ENCODE assay signal across 8 mouse cellular contexts in the genomic region with DNA sequence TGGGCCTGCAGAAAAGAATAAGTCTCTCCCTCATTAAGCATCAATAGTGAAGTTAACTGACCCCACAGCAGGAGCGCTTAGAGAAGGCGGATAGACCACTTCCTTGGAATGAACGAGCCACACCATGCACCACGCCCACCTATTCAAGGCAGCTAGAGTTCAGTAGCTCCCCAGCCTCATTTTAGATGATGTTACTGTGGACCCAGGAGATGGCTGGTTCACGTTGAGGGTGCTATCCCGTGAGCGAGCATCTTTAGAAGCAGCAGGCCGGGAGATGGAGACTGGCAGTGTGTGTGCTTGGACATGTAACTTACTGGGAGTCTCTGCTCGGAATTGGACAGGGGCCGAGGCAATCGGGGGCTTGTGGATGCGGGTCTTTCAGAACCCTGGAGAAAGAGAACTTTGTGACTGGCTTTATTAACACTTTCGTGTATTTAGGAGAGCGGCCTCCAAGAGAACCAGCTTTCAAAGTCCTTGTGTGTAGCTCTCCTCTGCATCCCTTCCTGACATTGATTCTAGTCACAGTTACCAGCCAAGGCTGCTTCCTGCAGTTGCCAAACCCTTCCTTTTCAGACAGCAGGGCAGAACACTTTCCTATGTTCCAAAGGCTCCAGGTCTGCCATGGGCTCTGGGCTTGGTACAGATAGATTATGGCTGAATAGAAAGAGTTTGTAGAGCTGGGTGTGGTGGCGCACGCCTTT. TPM values are rescaled to one million over a fixed set of nuclear protein-coding genes. Genes with fewer than 3 reads are reported as not detected.
DNase-seq lines count a peak whose midpoint lies in the region; ATAC-seq lines count a peak whose summit lies in the region.

No protein-coding gene starts in this region.

- H3K4me2 ChIP-seq in lung, embryonic 16.5 days (ENCODE audit: low read depth, low read length) = peak overlapping the region; percentile 94
- H3K4me2 ChIP-seq in forebrain, embryonic 15.5 days (replicated peaks) = peak overlapping the region; percentile 95
- peak overlapping the region; percentile 72 for H3K4me2 ChIP-seq in liver, embryonic 11.5 days
- peak overlapping the region; percentile 87 for H3K4me2 ChIP-seq in stomach, embryonic 15.5 days

- peak overlapping the region; percentile 78 for H3K4me3 ChIP-seq in lung, embryonic 16.5 days (ENCODE audit: low read length)
- H3K4me3 ChIP-seq in forebrain, embryonic 15.5 days = no peak overlapping the region
- H3K4me3 ChIP-seq in liver, embryonic 11.5 days (ENCODE audit: low read depth, low read length) = peak overlapping the region; percentile 59
- H3K4me3 ChIP-seq in stomach, embryonic 15.5 days (replicated peaks) = peak overlapping the region; percentile 68

- no peak for DNase-seq in lung, postnatal 14 days
- DNase-seq in liver, embryonic 11.5 days (ENCODE audit: low spot score) = no peak
- no peak for DNase-seq in layer of hippocampus, postnatal 14 days (ENCODE audit: low spot score in 2 of 2)
- no peak for DNase-seq in ovary, postnatal 14 days (ENCODE audit: low spot score)

- peaks cover 23% of the 10 kb centered on the region for H3K4me1 ChIP-seq in lung, embryonic 16.5 days (replicated peaks; ENCODE audit: control insufficient read depth, insufficient read depth, low read length)
- H3K4me1 ChIP-seq in forebrain, embryonic 15.5 days = peaks cover 12% of the 10 kb centered on the region
- peaks cover 10% of the 10 kb centered on the region for H3K4me1 ChIP-seq in liver, embryonic 11.5 days (replicated peaks; ENCODE audit: control insufficient read depth, insufficient read depth, low read length)
- peaks cover 18% of the 10 kb centered on the region for H3K4me1 ChIP-seq in stomach, embryonic 15.5 days

- H3K27ac ChIP-seq in lung, embryonic 16.5 days (ENCODE audit: low read length) = peak overlapping the region; percentile 31; the same call in 1 of the 2 replicates
- no peak overlapping the region for H3K27ac ChIP-seq in forebrain, embryonic 15.5 days (replicated peaks)
- no peak overlapping the region for H3K27ac ChIP-seq in liver, embryonic 11.5 days (ENCODE audit: low read depth, low read length)
- H3K27ac ChIP-seq in stomach, embryonic 15.5 days = no peak overlapping the region

- H3K9me3 ChIP-seq in lung, embryonic 16.5 days (ENCODE audit: control insufficient read depth, low read length) = no peaks in the 10 kb centered on the region
- H3K9me3 ChIP-seq in forebrain, embryonic 15.5 days = no peaks in the 10 kb centered on the region
- H3K9me3 ChIP-seq in liver, embryonic 11.5 days (ENCODE audit: control insufficient read depth, low read length) = no peaks in the 10 kb centered on the region
- no peaks in the 10 kb centered on the region for H3K9me3 ChIP-seq in stomach, embryonic 15.5 days

- no peak for ATAC-seq in lung, embryonic 16.5 days (ENCODE audit: low read depth)
- ATAC-seq in forebrain, embryonic 15.5 days (replicated peaks) = no peak
- no peak for ATAC-seq in liver, embryonic 11.5 days (replicated peaks; ENCODE audit: low FRiP score)
- no peak for ATAC-seq in stomach, embryonic 15.5 days (ENCODE audit: insufficient read depth, low FRiP score, low read depth)
- ATAC-seq in megakaryocyte-erythroid progenitor cell, adult 5-6 weeks (replicated peaks; ENCODE audit: low FRiP score, low TSS enrichment, poor library complexity, severe bottlenecking) = no peak

- no peaks in the 10 kb centered on the region for H3K36me3 ChIP-seq in lung, embryonic 16.5 days (ENCODE audit: control insufficient read depth, insufficient read depth, low read length)
- H3K36me3 ChIP-seq in forebrain, embryonic 15.5 days = no peaks in the 10 kb centered on the region
- H3K36me3 ChIP-seq in liver, embryonic 11.5 days (ENCODE audit: control insufficient read depth, insufficient read depth, low read length) = no peaks in the 10 kb centered on the region
- no peaks in the 10 kb centered on the region for H3K36me3 ChIP-seq in stomach, embryonic 15.5 days

- H3K27me3 ChIP-seq in lung, embryonic 16.5 days (ENCODE audit: control insufficient read depth, insufficient read depth, low read depth, low read length) = peaks cover 7% of the 10 kb centered on the region; the same call in 1 of the 2 replicates
- peaks cover 17% of the 10 kb centered on the region for H3K27me3 ChIP-seq in forebrain, embryonic 15.5 days
- H3K27me3 ChIP-seq in liver, embryonic 11.5 days (replicated peaks; ENCODE audit: control insufficient read depth, insufficient read depth, low read length) = peaks cover 23% of the 10 kb centered on the region
- H3K27me3 ChIP-seq in stomach, embryonic 15.5 days (replicated peaks) = 0 out of 2 replicates have a peak, but pooled peaks cover 2% of the 10 kb centered on the region

- peak overlapping the region; percentile 87 for H3K9ac ChIP-seq in lung, embryonic 16.5 days (ENCODE audit: low read length)
- H3K9ac ChIP-seq in forebrain, embryonic 15.5 days (replicated peaks) = no peak overlapping the region
- H3K9ac ChIP-seq in liver, embryonic 11.5 days (ENCODE audit: low read depth, low read length) = peak overlapping the region; percentile 8; the same call in 1 of the 2 replicates
- H3K9ac ChIP-seq in stomach, embryonic 15.5 days = no peak overlapping the region

- WGBS in lung, embryonic 16.5 days = 34% methylated on average over 16 of the region's 16 CpGs
- 28% methylated on average over 16 of the region's 16 CpGs for WGBS in forebrain, embryonic 15.5 days
- WGBS in liver, embryonic 11.5 days = 54% methylated on average over 16 of the region's 16 CpGs
- 52% methylated on average over 16 of the region's 16 CpGs for WGBS in stomach, embryonic 15.5 days

RNA-seq across cellular contexts. Expression of gene Itga9, which starts 1.4 kb away (rescaled TPM):
- polyA plus RNA-seq in lung, embryonic 16.5 days (2015; fragmentation: Nextera tagmentation; extraction: Ambion mirVana) = 6.0 and 6.7 TPM in 2 replicates
- 1.6 and 2.4 TPM in 2 replicates for polyA plus RNA-seq in forebrain, embryonic 15.5 days (2015; fragmentation: Nextera tagmentation; extraction: Ambion mirVana)
- 6.2 and 7.0 TPM in 2 replicates for polyA plus RNA-seq in liver, embryonic 11.5 days (2014; fragmentation: Nextera tagmentation; extraction: Ambion mirVana)
- polyA plus RNA-seq in stomach, embryonic 15.5 days (2015; fragmentation: Nextera tagmentation; extraction: Ambion mirVana) = 16.2 and 17.6 TPM in 2 replicates
- total RNA-seq in layer of hippocampus, postnatal 14 days (2021) = 10 to 100 TPM in 1 of 2 experiments, 1 to 10 TPM in 1; 6.1 to 11.2 TPM
- total RNA-seq in megakaryocyte-erythroid progenitor cell, adult 5-6 weeks (2014; fragmentation: Nextera tagmentation) = 0.02 and 5.6 TPM in 2 replicates
- total RNA-seq in megakaryocyte-erythroid progenitor cell, adult 5-6 weeks (2017) = 0.50 TPM in 1 of 2 replicates, not detected in the other

Comparison
In these comparisons a context has a peak if more than half of its experiments do, and no peak if none do; other contexts are left out.
1. H3K9ac ChIP-seq: peak in lung, embryonic 16.5 days (single experiment) and liver, embryonic 11.5 days (single experiment); none in forebrain, embryonic 15.5 days (single experiment) and stomach, embryonic 15.5 days (single experiment).
2. Peak in every context shown above with its lines, with median percentiles within 50 percentile points of each other: H3K4me2 ChIP-seq.